Mouse (Mus musculus): ENCODE data around the gene Aaed1.

Aaed1 gene

GRCm38 (mm10) chr13:64312024-64312915 lies at the start of gene Aaed1:
TSS of gene Aaed1 (minus strand) at chr13:64312710.
- peak; percentile 72 for DNase-seq (ENCODE audit: low read depth, low spot score)

GRCm38 (mm10) chr13:64362139-64362538 lies 49.6 kb upstream of the Aaed1 start:
- no peak for DNase-seq (ENCODE audit: low read depth, low spot score)

GRCm38 (mm10) chr13:64361020-64361419 lies 48.5 kb upstream of the Aaed1 start:
- no peak for DNase-seq (ENCODE audit: low read depth, low spot score)

GRCm38 (mm10) chr13:64359702-64360101 lies 47.2 kb upstream of the Aaed1 start:
- DNase-seq (ENCODE audit: low read depth, low spot score): no peak

- no peak for DNase-seq (ENCODE audit: low read depth, low spot score)
These were observed 46.0 kb upstream of the Aaed1 start for GRCm38 (mm10) chr13:64358476-64358875.

- DNase-seq (ENCODE audit: low read depth, low spot score): no peak
These were observed 44.9 kb upstream of the Aaed1 start for GRCm38 (mm10) chr13:64357389-64357788.

- no peak for DNase-seq (ENCODE audit: low read depth, low spot score)
These were observed 37.0 kb upstream of the Aaed1 start for GRCm38 (mm10) chr13:64349474-64349873.

- DNase-seq (ENCODE audit: low read depth, low spot score): no peak
These were observed 31.6 kb upstream of the Aaed1 start for GRCm38 (mm10) chr13:64344082-64344501.

- DNase-seq (ENCODE audit: low read depth, low spot score): no peak
These were observed 31.1 kb upstream of the Aaed1 start for GRCm38 (mm10) chr13:64343598-64343997.

- DNase-seq (ENCODE audit: low read depth, low spot score): no peak
These were observed 23.1 kb upstream of the Aaed1 start for GRCm38 (mm10) chr13:64335546-64336132.

GRCm38 (mm10) chr13:64333102-64333501 lies 20.6 kb upstream of the Aaed1 start:
- no peak for DNase-seq (ENCODE audit: low read depth, low spot score)

- no peak for DNase-seq (ENCODE audit: low read depth, low spot score)
These were observed 19.8 kb upstream of the Aaed1 start for GRCm38 (mm10) chr13:64332321-64332720.

GRCm38 (mm10) chr13:64322561-64323281 lies 10.2 kb upstream of the Aaed1 start:
- no peak for DNase-seq (ENCODE audit: low read depth, low spot score)

GRCm38 (mm10) chr13:64320334-64320733 lies 7.8 kb upstream of the Aaed1 start:
- DNase-seq (ENCODE audit: low read depth, low spot score): no peak

GRCm38 (mm10) chr13:64319782-64320181 lies 7.3 kb upstream of the Aaed1 start:
- DNase-seq (ENCODE audit: low read depth, low spot score): no peak

- no peak for DNase-seq (ENCODE audit: low read depth, low spot score)
These were observed 5.8 kb upstream of the Aaed1 start for GRCm38 (mm10) chr13:64318355-64318754.

GRCm38 (mm10) chr13:64315483-64316050 lies 3.1 kb upstream of the Aaed1 start:
- peak; percentile 62 for DNase-seq (ENCODE audit: low read depth, low spot score)

- no peak for DNase-seq (ENCODE audit: low read depth, low spot score)
These were observed 1.5 kb upstream of the Aaed1 start for GRCm38 (mm10) chr13:64314041-64314440.

- DNase-seq (ENCODE audit: low read depth, low spot score): no peak
These were observed 393 bp upstream of the Aaed1 start for GRCm38 (mm10) chr13:64312916-64313289.

GRCm38 (mm10) chr13:64311266-64311665 lies 1.2 kb downstream of the Aaed1 start:
- no peak for DNase-seq (ENCODE audit: low read depth, low spot score)

- no peak for DNase-seq (ENCODE audit: low read depth, low spot score)
These were observed 1.9 kb downstream of the Aaed1 start for GRCm38 (mm10) chr13:64310585-64310984.

GRCm38 (mm10) chr13:64309842-64310241 lies 2.7 kb downstream of the Aaed1 start:
- DNase-seq (ENCODE audit: low read depth, low spot score): no peak

All from embryo, embryonic 11.5 days (tissue).